Mouse (Mus musculus) activated CD4-positive, CD25-positive, alpha-beta regulatory T cell, adult 4 months (primary cell): Measurements from ENCODE around the gene Tnks1bp1. TPM values are rescaled to one million over a fixed set of nuclear protein-coding genes. Genes with fewer than 3 reads are reported as not detected.

Source experiments
- ATAC-seq: one replicate; pipeline ENCODE4 v1.8.0; 2017
- polyA plus RNA-seq, 2 experiments: library from polyadenylated mRNA; unstranded; fragments of 100-300 nt; shearing (Covaris generic); gene quantifications; one replicate each; pipeline ENCODE4 v1.2.1; 2017

Gene Tnks1bp1
- polyA plus RNA-seq, 2 experiments from 2014 or later, result 3.9 to 6.3 TPM

DNA sequence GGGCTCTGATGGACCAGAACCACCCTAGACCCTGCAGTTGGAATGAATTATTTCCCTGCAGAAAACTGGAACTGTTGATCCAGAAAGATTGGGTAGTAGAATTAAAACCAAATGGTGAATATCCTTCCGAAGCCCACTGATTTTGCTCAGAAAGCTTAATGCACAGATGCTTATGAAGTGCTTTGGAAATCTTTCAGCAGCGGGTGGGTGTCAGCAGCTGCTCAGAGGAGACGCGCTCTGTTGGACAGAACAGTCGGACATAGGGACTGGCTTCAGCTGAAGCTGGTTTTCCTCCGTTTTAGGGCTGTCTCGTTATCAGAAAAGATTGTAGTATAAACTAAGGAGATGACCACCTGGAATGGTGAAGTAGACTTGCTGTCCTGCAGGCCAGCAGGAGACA lies 4.2 kb upstream of the Tnks1bp1 start:
- ATAC-seq, result no peak

DNA sequence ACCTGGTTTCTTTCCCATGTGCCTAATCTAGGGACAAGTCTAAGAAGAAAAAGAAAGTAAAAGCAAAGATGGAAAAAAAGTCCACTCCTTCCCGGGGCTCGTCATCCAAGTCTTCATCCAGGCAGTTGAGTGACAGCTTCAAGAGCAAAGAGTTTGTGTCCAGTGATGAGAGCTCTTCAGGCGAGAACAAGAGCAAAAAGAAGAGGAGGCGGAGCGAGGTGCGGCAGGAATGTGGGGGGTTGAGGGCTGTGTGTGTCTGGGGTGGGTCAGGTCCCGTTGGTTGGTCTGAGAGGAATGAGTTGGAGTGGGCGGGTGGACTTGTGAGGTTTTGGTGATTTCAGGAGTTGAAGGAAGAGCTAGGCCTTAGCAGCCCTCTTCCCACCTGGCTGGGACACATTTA lies 1.6 kb upstream of the Tnks1bp1 start:
- ATAC-seq, result no peak

- ATAC-seq, result no peak
These were observed 741 bp upstream of the Tnks1bp1 start for GRCm38 (mm10) chr2:85047081-85047480.

GRCm38 (mm10) chr2:85048168-85048751 lies 438 bp downstream of the Tnks1bp1 start:
- ATAC-seq, result peak; percentile 21

- ATAC-seq, result no peak
These were observed 1.5 kb downstream of the Tnks1bp1 start for GRCm38 (mm10) chr2:85049277-85049676.

DNA sequence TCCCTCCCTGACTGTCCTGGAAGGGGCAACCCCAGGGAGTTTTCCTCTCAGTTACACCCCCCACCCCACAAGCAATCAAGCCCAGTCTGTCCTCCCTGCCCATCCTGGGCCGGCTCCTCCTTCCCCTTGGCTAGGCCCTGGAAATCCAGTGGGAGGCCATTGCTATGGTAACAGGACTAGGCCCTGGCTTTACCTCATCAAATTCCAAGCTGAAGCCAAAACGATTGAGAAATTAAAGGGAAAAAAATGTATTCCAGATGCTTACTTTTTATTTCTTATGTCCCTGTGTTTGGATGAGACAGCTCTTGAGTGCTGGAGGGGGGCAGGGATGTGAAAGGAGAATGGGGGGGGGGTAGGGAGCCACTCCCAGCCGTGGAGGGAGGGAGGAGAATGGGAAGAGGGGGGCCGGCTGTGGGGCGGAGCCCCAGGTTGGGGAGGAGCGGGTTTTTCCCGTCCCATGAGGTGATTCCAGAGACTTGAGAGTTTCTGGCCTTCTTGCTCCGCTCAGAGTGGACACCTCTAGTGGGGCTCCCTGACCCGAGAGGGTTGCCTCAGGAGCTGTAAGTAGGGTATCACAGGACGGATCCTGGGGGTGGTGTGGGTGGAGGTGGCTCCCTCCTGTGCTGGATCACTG lies 2.3 kb downstream of the Tnks1bp1 start:
- ATAC-seq, result no peak

- no peak for ATAC-seq
These were observed 2.9 kb downstream of the Tnks1bp1 start for GRCm38 (mm10) chr2:85050746-85051145.

DNA sequence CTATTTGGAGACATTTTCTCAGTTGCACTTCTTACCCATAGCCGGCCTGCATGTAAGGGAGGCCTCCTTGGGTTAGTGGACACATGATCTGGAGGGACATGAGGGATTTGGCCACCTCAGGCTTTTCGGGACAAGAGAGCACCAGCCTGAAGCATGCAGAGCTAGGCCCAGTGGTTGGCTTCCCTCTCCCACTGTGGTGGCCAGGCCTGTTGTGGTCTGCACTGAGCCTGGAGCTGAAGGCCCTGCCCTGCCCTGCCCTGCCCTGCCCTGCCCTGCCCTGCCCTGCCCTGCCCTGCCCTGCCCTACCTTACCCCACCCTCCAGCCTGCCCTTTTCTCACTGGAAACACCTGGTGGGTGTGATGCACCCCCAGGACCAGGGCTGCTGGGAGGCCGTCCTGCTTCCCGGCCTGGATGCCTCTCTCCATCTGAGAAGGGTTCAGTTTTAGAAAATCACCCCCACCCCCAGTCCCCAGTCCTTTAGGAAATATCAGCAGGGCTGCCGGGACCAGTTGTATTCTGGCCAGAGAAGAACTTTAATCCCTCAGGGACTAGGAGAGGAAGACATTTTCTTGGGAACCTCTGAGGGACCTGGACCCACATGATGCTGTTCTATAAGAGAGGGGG lies 5.5 kb downstream of the Tnks1bp1 start:
- no peak for ATAC-seq

GRCm38 (mm10) chr2:85056711-85057110 lies 8.9 kb downstream of the Tnks1bp1 start:
- no peak for ATAC-seq

DNA sequence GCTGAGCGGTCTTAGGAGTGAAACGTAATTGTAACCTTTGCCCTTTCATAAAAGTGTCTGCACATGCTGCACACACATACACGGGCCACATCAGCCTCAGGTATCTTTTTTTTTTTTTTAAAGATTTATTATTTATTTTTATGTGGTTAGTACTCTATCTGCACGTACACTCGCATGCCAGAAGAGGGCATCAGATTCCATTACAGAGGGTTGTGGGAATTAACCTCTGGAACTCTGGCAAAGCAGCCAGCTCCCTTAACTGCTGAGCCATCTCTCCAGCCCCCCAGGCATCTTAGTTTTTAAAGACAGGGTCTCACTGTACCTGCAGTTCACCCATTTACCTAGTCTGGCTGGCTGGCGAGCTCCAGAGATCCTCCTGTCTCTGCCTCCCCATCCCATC lies 11.9 kb downstream of the Tnks1bp1 start:
- no peak for ATAC-seq

- ATAC-seq, result peak; percentile 89
These were observed 12.8 kb downstream of the Tnks1bp1 start for GRCm38 (mm10) chr2:85060591-85061060.

DNA sequence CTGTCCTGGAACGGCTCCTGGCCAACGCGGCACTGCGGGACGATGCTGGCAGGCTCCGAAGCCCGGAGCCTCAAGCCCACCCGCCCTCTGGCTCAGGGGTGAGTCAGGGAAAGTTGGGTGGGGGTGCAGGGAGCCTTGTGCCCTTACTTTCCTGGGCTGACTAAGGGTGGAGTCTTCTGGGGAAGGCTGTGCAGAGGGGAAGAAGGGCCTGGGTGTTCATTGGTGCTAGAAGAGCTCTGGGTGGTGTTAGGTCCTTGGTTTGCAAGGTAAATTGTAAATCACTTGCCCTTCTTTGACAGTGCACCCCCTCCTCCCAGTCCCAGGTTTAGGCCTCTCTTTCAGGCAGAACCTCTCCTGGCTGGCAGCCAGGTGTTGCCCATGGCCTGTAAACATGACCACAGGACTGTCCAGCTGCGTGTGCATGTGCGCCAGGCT lies 13.3 kb downstream of the Tnks1bp1 start:
- no peak for ATAC-seq

GRCm38 (mm10) chr2:85065141-85065875 lies 17.5 kb downstream of the Tnks1bp1 start:
- ATAC-seq, result no peak

DNA sequence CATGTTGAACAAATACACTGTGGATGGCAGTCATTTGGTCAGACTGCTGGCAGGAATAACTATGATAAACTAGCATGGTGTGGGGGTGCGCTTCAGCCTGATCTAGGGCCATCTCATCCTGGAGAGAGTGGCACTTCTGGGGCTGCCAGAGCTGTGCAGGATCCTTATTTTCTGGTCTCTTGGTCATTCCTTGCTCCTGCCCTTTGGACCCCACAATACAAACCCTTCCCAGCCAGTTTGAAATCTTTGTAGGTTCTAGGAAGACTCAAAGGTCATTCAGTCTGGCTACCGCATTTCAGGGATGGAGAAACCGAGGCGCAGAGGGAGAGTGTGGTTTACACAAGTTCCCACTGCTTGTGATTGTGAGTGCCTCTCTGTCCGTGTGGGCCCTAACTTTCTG lies 19.1 kb downstream of the Tnks1bp1 start:
- no peak for ATAC-seq

DNA sequence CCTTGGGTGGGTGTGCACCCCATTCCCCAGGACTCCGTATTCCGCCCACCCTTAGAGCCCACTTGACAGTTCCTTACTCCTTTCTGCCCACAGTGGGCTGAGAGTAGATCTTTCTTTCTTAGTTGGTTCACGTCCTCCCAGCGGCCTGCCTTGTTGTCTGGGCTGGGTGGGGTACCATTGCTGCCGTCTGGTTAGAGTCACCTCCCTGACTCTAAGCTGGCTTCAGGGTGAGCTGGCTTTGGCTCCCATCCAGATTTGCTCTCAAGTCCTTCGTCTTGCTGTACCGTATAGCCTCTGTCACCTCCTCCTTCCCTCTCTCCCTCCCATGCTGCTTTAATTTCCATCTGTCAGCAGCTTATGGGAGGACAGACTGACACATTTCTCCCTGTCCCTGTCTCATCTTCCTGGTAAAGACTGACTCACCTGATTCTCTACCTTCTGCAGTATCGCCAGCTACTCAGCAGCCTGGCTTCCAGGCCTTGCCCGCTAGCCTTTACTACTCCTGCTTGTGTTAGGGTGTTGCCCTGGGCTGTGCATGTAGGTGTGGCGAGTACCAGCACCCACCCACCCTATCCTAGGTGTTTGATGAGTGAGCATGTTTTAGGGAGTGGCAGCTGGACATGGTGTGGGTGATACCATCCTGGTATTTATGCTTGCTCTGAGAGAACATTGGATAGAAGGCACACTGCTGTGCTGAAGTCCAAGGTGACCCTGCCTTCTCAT lies 20.2 kb downstream of the Tnks1bp1 start:
- no peak for ATAC-seq

DNA sequence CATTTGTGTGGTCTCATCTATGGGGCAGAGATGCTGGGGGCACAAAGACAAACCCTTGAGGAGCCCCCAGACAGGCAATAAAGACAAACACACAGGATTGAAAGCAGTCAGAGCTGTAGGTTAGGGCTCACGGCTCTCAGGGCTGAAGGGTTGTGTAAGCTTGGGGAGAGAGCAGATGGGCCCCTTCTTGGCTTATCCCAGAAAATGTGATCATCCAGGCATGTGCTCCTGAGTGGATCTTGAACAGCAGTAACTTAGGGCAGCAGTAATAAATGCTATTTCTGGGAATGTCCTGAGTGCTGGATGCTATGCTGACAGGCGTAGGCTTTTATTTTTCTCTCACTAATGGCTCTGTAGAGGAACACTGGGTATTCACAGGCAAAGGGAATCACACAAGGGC lies 20.8 kb downstream of the Tnks1bp1 start:
- no peak for ATAC-seq

DNA sequence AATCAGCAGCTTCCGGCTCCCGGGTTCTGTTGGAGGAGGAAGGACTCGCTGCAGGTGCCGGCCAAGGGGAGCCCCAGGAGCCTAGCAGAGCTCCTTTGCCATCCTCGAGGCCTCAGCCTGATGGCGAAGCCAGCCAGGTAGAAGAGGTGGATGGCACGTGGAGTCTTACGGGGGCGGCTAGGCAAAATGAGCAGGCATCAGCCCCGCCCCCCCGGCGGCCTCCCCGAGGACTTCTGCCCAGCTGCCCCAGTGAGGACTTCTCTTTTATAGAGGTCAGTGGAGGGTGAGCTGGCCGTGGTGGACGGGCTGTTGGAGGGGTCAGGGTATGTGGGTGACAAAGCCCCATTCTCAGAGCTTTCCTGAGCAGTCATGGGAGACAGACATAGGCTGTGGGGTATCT lies 22.3 kb downstream of the Tnks1bp1 start:
- no peak for ATAC-seq

DNA sequence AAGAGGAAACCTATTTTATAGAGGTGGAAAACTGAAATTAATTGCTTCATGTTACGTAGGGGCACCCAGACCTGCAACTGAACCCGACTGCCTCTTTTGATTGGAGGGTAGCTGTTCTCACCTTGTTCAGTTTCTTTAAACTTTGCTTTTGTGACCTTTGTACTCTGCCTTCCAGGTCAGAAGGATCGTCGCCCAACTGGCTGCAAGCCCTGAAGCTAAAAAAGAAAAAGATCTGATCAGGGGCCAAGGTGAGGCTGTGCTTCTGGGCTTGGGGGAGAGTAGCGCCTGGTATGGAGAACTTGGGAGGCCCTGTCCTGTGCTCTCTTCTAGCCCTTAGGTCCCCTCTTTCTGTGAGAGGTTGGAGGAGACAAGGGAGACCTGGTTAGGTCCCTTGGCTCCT lies 24.1 kb downstream of the Tnks1bp1 start:
- no peak for ATAC-seq

- ATAC-seq, result no peak
These were observed 25.9 kb downstream of the Tnks1bp1 start for GRCm38 (mm10) chr2:85073751-85074150.

- ATAC-seq, result no peak
These were observed 41.2 kb downstream of the Tnks1bp1 start for GRCm38 (mm10) chr2:85088716-85089646.

DNA sequence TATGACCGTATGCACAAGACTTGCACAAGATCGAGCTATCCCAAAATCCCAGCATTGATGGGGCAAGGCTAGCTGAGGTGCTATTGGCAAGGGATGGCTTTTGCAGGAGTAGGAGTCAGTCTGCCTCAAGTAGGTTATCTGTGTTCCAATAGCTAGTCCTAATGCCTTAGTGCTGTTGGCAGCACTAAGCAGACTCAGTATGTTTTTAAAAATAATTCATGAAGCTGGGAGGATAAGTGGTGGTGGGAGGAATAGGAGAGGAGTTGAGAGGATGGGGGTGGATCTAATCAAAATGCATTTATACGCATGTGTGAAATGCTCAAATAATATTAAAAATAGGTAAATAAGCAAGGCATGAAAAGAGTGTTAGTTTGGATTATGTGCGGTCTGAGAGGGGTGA lies 43.5 kb downstream of the Tnks1bp1 start:
- no peak for ATAC-seq

GRCm38 (mm10) chr2:85093376-85093775 lies 45.6 kb downstream of the Tnks1bp1 start:
- ATAC-seq, result no peak
